Mouse (Mus musculus) thymus, postnatal 4 days (tissue): Measurements from ENCODE around the gene Hbb-bh2.
A peak's percentile ranks its signal among the peaks of the same experiment; 100 is the strongest.
"Not testable (repeated sequence)": the region's sequence is repeated elsewhere in the genome, so short reads cannot be mapped to it uniquely, and the experiment has no call there.

ENCODE experiments used
- DNase-seq: peaks from one replicate; pipeline ENCODE4 v3.0.0; 2021

Hbb-bh2 gene

DNA sequence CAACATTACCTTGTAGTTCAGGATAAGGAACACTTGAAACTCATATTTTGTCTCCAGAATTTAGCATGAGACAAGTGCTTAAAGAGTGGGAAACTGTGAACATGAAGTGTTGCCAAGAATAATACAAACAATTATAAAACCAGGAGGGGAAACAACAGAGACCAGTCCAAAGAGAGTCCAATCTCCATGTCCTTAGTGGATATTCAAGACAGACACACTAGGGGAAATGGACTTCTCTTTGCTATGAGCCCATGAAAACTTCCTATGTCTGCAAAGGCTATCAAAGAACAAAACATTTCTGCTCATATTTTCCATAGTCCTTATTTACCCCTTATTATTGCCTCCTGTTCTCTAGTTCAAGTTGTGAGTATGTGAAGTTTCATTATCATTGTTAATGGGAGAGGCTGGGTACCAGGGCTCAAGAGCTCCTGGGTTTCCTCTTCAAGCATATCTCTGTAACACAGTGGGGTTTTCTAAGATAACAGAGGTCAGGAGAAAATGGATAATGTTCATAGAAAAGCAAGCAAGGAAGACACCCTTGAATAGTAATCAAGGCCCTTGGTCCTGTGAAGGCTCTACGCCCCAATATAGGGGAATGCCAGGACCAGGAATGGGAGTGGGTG is 29.0 kb downstream of the Hbb-bh2 start:
- no peak for DNase-seq

DNA sequence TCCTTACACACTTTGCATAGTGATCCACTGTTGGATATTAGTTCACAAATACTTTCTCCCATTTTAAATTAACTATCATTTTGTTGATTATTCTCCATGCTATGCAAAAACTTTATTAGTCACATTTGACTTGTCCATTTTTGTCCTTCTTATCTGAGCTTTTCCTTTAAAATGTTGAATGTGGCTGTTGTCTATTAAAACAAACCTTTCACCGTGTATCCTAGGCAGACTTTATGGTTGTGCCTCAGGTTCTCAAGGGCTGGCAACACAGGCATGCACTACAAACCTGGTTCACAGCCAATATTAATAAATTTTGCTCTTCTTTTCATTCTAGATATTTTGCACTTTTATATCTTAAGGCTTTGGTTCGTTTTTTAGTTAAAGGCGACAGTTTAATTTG is 29.6 kb downstream of the Hbb-bh2 start:
- DNase-seq = no peak

DNA sequence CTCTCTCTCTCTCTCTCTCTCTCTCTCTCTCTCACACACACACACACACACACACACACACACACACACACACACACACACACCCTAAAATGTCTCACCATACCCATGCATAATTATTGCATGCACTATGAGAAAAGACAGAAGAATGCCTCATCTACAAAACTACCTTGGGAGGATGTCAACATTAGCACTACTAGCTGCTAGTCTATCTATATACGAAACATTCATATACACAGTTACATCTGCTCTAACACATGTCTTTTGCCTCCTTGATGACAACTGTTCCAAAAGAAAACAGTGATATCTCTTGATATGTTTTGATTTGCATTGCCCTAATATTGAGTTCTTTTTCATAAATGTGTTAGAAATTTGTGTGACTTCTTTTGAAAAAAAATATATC is 30.0 kb downstream of the Hbb-bh2 start:
- no peak for DNase-seq

DNA sequence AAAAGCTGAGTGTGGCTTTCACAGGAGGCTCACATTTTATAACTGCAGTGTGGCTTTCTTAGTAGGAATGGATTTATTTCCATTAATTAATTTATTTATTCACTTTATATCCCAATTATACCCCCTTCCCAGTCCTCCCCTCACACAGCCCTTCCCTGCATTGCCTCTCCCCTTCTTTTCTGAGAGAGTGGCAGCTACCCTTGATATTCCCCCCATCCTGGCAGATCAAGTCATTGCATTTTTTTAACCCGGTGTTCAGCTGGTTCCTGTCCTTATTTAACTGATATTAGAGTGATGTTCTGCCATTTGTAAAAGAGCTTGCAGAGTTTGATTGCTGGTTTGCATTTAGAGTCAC is 30.5 kb downstream of the Hbb-bh2 start:
- no peak for DNase-seq

DNA sequence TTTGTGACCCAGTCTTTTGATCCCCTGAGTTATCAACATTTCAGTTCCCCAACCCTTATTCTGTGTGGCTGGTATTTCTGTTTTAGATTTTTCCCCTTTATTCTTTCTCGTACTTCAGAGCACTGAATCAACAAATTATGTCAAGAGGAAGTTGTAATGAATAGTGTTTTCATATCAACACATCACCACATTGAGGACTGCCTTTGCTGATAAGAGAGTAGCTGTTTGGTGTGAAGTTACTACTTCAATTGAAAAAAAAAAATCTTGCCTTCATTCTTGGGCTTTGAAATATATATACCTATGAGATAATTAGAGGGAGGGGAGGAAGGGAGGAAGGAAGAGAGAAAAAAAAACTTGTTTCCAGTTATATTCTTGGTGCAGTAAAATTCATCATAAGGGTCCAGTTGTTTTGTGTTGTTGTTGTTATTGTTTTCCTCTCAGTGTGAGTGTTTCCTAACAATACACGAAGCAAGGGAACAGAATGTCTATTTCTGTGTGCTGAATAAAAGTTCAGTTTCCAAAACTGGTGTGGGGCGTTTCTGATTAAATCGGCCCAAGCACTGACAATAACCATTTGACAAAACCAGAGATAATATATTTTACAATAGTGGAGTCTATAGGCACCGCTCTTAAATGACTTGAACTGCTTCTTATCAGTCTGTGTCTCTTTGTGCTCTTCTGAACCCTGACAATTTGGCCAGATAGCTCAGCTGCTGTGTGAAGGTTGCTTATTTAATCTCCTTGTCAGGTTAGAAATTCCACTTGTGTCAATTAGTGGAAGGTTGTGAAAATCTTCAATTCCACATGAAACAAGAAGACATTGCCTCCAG is 31.1 kb downstream of the Hbb-bh2 start:
- DNase-seq = no peak

DNA sequence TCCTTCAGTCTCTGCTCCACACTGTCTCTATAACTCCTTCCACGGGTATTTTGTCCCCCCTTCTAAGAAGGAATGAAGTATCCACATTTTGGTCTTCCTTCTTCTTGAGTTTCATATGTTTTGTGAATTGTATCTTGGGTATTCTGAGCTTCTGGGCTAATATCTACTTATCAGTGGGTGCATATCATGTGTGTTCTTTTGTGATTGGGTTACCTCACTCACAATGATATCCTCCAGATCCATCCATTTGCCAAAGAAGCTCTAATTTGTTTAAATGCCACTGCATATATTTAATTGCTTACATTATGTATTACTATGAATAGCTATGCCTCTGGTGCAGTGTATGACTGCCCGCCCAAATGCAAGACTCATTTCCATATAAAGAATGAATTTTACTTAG is 32.2 kb downstream of the Hbb-bh2 start:
- DNase-seq = not testable (repeated sequence)

DNA sequence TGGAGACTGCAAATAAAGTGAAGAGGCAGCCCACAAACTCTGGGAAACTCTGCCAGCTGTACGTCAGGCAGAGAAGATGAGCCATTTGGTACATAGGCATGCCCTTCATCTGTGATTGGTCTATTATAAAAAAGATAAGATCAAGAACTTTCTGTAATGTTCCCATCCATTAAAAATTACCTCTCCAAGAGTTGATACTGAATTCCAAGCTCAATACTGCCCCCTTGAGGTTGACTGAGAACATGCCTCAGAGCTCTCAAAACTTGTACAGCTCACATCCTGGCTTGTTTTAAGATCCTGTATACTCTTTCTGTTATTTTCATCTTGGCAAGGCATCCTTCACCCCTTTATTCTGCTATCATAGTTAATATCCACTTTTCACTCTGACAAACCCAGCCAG is 33.5 kb downstream of the Hbb-bh2 start:
- peak; percentile 9 for DNase-seq

DNA sequence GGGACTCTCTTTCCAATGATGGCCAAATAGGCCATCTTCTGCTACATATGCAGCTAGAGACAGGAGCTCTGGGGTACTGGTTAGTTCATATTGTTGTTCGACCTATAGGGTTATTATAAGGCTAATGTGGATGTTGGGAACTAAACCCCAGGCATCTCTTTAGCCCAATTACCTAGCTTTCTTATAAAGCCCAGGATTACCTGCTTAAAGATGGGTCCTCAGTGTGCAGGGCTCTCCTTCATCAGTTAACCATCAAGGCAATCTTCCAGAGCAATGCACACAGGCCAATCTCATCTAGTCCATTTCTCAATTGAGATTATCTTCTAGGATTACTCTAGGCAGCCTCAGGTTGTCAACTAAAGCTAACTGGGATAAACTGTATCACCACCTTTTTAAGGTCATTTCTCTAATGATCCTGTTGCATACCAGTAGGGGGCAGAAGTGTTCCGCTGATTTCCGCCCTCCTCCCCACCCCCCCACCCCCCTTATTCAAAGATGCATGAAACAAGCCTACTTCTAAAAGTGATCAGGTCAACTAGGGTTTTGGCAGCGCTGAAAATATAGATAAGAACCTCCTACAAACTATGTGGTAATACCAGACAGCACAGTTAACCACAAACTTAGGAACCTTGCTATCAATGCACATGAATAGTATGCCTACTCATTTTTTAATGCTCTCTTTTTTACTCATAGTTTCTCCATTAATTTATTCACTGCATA is 47.5 kb downstream of the Hbb-bh2 start:
- DNase-seq = no peak

DNA sequence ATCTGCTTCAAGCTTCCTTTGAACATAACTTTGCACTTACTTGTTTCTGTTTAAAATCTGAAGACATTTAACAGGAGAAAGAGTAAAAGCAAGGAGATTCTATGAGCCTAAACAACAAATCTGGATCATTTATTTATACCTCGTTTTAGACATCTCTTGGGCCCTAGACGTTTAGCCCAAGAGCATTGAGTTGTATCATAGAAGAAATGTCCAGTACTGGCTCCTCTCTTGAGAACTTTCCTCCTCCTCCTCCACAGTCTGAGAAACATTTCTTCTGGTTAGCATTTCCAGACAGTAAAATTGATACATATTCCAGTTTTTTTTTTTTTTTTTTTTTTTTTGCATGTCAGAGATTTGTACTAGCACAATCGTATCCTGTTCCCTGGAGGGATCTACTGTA is 48.6 kb downstream of the Hbb-bh2 start, which contains the start of gene Olfr67:
Gene Olfr67 (minus strand): TSS at position 101 of the 400 bp plus-strand sequence.
- DNase-seq = no peak
